Mouse (Mus musculus) left cerebral cortex, adult 6 months (tissue): Measurements from ENCODE around the gene Mrps24. TPM values are rescaled to one million over a fixed set of nuclear protein-coding genes. Genes with fewer than 3 reads are reported as not detected.

Experiments used
- long read RNA-seq, 2 experiments: library from polyadenylated mRNA; unstranded; transcript quantifications; one replicate each; pipeline ENCODE4 v2.0.0; 2019 to 2020
- polyA plus RNA-seq: library from polyadenylated mRNA; unstranded; fragments of <200 nt; fragmentation: Nextera tagmentation; gene quantifications from 2 replicates; pipeline ENCODE4 v1.2.3, GENCODE M21; 2021

Gene Mrps24
- polyA plus RNA-seq = 278 and 281 TPM in 2 replicates
- long read RNA-seq, experiment 1, transcript Mrps24-201 (3 exons, 700 nt) = minor isoform, 5 of 50 reads
- long read RNA-seq, experiment 1, transcript Mrps24-203 (3 exons, 503 nt) = minor isoform, 8 of 50 reads
- long read RNA-seq, experiment 1, transcript Mrps24-205 (4 exons, 995 nt) = major isoform, 26 of 50 reads
- long read RNA-seq, experiment 1, partial matches to known transcripts = 1 of 50 reads
- long read RNA-seq, experiment 1, other reads (novel, unspliced or antisense) = 6 of 50 reads
- long read RNA-seq, experiment 2, transcript Mrps24-202 (2 exons, 418 nt) = minor isoform, 10 of 225 reads
- long read RNA-seq, experiment 2, transcript Mrps24-201 (3 exons, 700 nt) = minor isoform, 17 of 225 reads
- long read RNA-seq, experiment 2, transcript Mrps24-203 (3 exons, 503 nt) = minor isoform, 24 of 225 reads
- long read RNA-seq, experiment 2, transcript Mrps24-205 (4 exons, 995 nt) = major isoform, 160 of 225 reads
- long read RNA-seq, experiment 2, partial matches to known transcripts = 0 of 225 reads
- long read RNA-seq, experiment 2, other reads (novel, unspliced or antisense) = 14 of 225 reads

GRCm38 (mm10) chr11:5715630-5716105 is at the start of gene Mrps24:
Gene Mrps24, minus strand, starts transcription at chr11:5715680.

GRCm38 (mm10) chr11:5761820-5762632 is 46.5 kb upstream of the Mrps24 start, which contains the start of gene Urgcp:
Gene Urgcp, minus strand, starts transcription at chr11:5762376.

Other genes starting within 250 kb of the Mrps24 start
- gene Xbp1, start 195.0 kb downstream of the Mrps24 start, polyA plus RNA-seq = 94.4 and 94.6 TPM in 2 replicates
- 3.2 and 6.1 TPM in 2 replicates for gene Ccdc117, start 173.5 kb downstream of the Mrps24 start, polyA plus RNA-seq
- gene Ankrd36, start 146.0 kb downstream of the Mrps24 start, polyA plus RNA-seq = not detected in 2 replicates
- 26.7 and 30.7 TPM in 2 replicates for gene Urgcp, start 46.7 kb upstream of the Mrps24 start, polyA plus RNA-seq
- gene Dbnl, start 72.8 kb upstream of the Mrps24 start, polyA plus RNA-seq = 61.8 and 68.9 TPM in 2 replicates
- gene Pgam2, start 88.1 kb upstream of the Mrps24 start, polyA plus RNA-seq = 18.1 and 21.2 TPM in 2 replicates
- 2.4 and 2.5 TPM in 2 replicates for gene Polm, start 122.3 kb upstream of the Mrps24 start, polyA plus RNA-seq
- gene Aebp1, start 146.3 kb upstream of the Mrps24 start, polyA plus RNA-seq = 7.2 and 9.0 TPM in 2 replicates
- 25.8 and 25.9 TPM in 2 replicates for gene Pold2, start 162.6 kb upstream of the Mrps24 start, polyA plus RNA-seq
- not detected in 2 replicates for gene Myl7, start 183.1 kb upstream of the Mrps24 start, polyA plus RNA-seq
- gene Gck, start 234.4 kb upstream of the Mrps24 start, polyA plus RNA-seq = 1.1 and 2.8 TPM in 2 replicates
- 26.9 and 28.7 TPM in 2 replicates for gene Ykt6, start 240.0 kb upstream of the Mrps24 start, polyA plus RNA-seq